Mouse (Mus musculus) adipose tissue, adult 10 weeks (tissue): ENCODE measurements around the gene Tpsb2. TPM values are rescaled to one million over a fixed set of nuclear protein-coding genes. Genes with fewer than 3 reads are reported as not detected.

Experiments
- polyA plus RNA-seq: library from polyadenylated mRNA; stranded (reverse); fragments of 350-450 nt; fragmentation: Illumina TruSeq; extraction: RNeasy Lipid Tissue Mini Kit (QIAGEN cat#74804); gene quantifications from one replicate; pipeline ENCODE4 v1.2.3, GENCODE M21; 2014; ENCODE audit warnings: low read depth, low replicate concordance

Tpsb2 gene
- 9.6 TPM for polyA plus RNA-seq

DNA sequence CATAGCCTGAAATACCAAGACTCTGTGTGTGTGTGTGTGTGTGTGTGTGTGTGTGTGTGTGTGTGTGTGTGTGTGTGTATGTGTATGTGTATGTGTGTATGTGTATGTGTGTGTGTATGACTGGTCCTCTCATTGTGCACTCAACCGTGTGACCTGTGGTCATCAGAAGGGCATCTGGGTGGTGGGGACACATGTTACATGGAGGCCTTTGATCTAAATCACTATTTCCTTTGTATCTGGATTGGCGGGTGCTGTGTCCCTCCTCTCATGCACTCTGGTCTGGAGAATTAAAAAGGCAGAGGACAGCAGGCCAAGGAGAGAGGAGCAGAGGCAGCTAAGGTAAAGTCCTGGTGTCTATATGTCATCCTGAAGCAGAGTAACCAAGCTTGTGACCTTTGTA, at the start of gene Tpsb2:
Gene Tpsb2, plus strand, starts transcription at position 301 of the 400 bp plus-strand sequence.

GRCm38 (mm10) chr17:25318354-25318753, 47.8 kb upstream of the Tpsb2 start, which contains the start of gene Prss29:
Gene Prss29, plus strand, starts transcription at chr17:25318654.

GRCm38 (mm10) chr17:25345462-25345861, 20.6 kb upstream of the Tpsb2 start, which contains the start of gene Tpsab1:
Gene Tpsab1, minus strand, starts transcription at chr17:25345562.

DNA sequence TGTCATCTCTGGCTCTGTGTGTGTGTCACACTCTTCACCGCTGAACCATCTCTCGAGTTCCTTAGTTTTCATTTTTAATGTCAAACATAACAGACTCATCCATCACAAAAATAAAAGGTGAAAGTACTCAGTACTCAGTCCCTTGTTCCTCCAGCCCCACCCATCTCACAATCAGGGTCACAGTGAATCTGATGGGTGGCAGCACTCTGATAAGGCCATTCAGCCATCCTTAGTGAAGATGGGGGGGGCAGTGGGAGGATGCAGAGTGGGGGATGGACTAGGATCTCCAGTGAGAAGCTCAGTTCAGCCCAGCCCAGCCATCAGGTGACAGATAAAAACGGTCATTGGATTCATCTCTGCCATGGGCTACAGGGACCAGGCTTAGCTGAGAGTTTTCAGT, 2.9 kb downstream of the Tpsb2 start, which contains the start of gene Tpsg1:
Gene Tpsg1, plus strand, starts transcription at position 301 of the 400 bp plus-strand sequence.

Other genes with a start within 250 kb of the Tpsb2 start
- gene Ptx4, start 245.5 kb upstream of the Tpsb2 start, polyA plus RNA-seq = not detected
- gene Clcn7, start 232.9 kb upstream of the Tpsb2 start, polyA plus RNA-seq = 66.5 TPM
- 0.20 TPM for gene Ccdc154, start 203.8 kb upstream of the Tpsb2 start, polyA plus RNA-seq
- gene Gm38655, start 190.8 kb upstream of the Tpsb2 start, polyA plus RNA-seq = 1.1 TPM
- gene BC003965, start 181.8 kb upstream of the Tpsb2 start, polyA plus RNA-seq = 12.7 TPM
- gene Unkl, start 177.9 kb upstream of the Tpsb2 start, polyA plus RNA-seq = 13.4 TPM
- 42.7 TPM for gene Gnptg, start 126.2 kb upstream of the Tpsb2 start, polyA plus RNA-seq
- 19.2 TPM for gene Tsr3, start 126.1 kb upstream of the Tpsb2 start, polyA plus RNA-seq
- gene Baiap3, start 109.9 kb upstream of the Tpsb2 start, polyA plus RNA-seq = 3.1 TPM
- 213 TPM for gene Ube2i, start 91.7 kb upstream of the Tpsb2 start, polyA plus RNA-seq
- 0.43 TPM for gene Prss34, start 67.9 kb upstream of the Tpsb2 start, polyA plus RNA-seq
- gene Prss28, start 57.7 kb upstream of the Tpsb2 start, polyA plus RNA-seq = not detected
- not detected for gene Prss29, start 47.7 kb upstream of the Tpsb2 start, polyA plus RNA-seq
- 0.97 TPM for gene Tpsab1, start 20.7 kb upstream of the Tpsb2 start, polyA plus RNA-seq
- not detected for gene Tpsg1, start 3.0 kb downstream of the Tpsb2 start, polyA plus RNA-seq
- 15.1 TPM for gene Cacna1h, start 67.5 kb downstream of the Tpsb2 start, polyA plus RNA-seq
- 5.9 TPM for gene Tekt4, start 88.3 kb downstream of the Tpsb2 start, polyA plus RNA-seq
- not detected for gene Sstr5, start 131.0 kb downstream of the Tpsb2 start, polyA plus RNA-seq
- 0.60 TPM for gene Sox8, start 204.4 kb downstream of the Tpsb2 start, polyA plus RNA-seq
- gene Lmf1, start 212.8 kb downstream of the Tpsb2 start, polyA plus RNA-seq = 20.8 TPM